Mouse (Mus musculus) heart, adult 11 months (tissue): ENCODE results near the gene Oxnad1.
"Not testable (repeated sequence)": the region's sequence is repeated elsewhere in the genome, so short reads cannot be mapped to it uniquely, and the experiment has no call there.

Experiments used
- DNase-seq: peaks from one replicate; pipeline ENCODE4 v3.0.0; 2022

The Oxnad1 gene

GRCm38 (mm10) chr14:32091704-32092103, 6.5 kb downstream of the Oxnad1 start:
- DNase-seq, result no peak

- DNase-seq, result no peak
These were observed 7.8 kb downstream of the Oxnad1 start for GRCm38 (mm10) chr14:32093018-32093417.

- DNase-seq, result peak; percentile 94
These were observed 8.4 kb downstream of the Oxnad1 start for GRCm38 (mm10) chr14:32093500-32094117.

GRCm38 (mm10) chr14:32095646-32096045, 10.5 kb downstream of the Oxnad1 start:
- DNase-seq, result peak; percentile 51

GRCm38 (mm10) chr14:32096740-32097139, 11.6 kb downstream of the Oxnad1 start:
- DNase-seq, result no peak

GRCm38 (mm10) chr14:32097691-32098090, 12.5 kb downstream of the Oxnad1 start:
- DNase-seq, result peak; percentile 74

GRCm38 (mm10) chr14:32098951-32099350, 13.8 kb downstream of the Oxnad1 start:
- DNase-seq, result peak; percentile 93

- peak; percentile 46 for DNase-seq
These were observed 18.4 kb downstream of the Oxnad1 start for GRCm38 (mm10) chr14:32103556-32103955.

- DNase-seq, result peak; percentile 91
These were observed 20.5 kb downstream of the Oxnad1 start for GRCm38 (mm10) chr14:32105663-32106062.

- peak; percentile 53 for DNase-seq
These were observed 21.7 kb downstream of the Oxnad1 start for GRCm38 (mm10) chr14:32106911-32107310.

- not testable (repeated sequence) for DNase-seq
These were observed 26.9 kb downstream of the Oxnad1 start for GRCm38 (mm10) chr14:32112124-32112523.

GRCm38 (mm10) chr14:32120940-32121919, 36.1 kb downstream of the Oxnad1 start:
- peak; percentile 72 for DNase-seq

GRCm38 (mm10) chr14:32121920-32122315, 36.7 kb downstream of the Oxnad1 start:
- peak; percentile 89 for DNase-seq

- DNase-seq, result peak; percentile 74
These were observed 39.1 kb downstream of the Oxnad1 start for GRCm38 (mm10) chr14:32124261-32124660.

GRCm38 (mm10) chr14:32125256-32125655, 40.1 kb downstream of the Oxnad1 start:
- DNase-seq, result peak; percentile 43

GRCm38 (mm10) chr14:32128409-32128808, 43.2 kb downstream of the Oxnad1 start:
- DNase-seq, result no peak

GRCm38 (mm10) chr14:32131836-32132235, 46.7 kb downstream of the Oxnad1 start:
- DNase-seq, result no peak

- DNase-seq, result peak; percentile 94
These were observed 49.1 kb downstream of the Oxnad1 start for GRCm38 (mm10) chr14:32134293-32134692.

- DNase-seq, result peak; percentile 61
These were observed 51.3 kb downstream of the Oxnad1 start for GRCm38 (mm10) chr14:32136467-32136866.

GRCm38 (mm10) chr14:32140359-32140965, 55.3 kb downstream of the Oxnad1 start:
- DNase-seq, result no peak

- no peak for DNase-seq
These were observed 56.5 kb downstream of the Oxnad1 start, which contains the start of gene Msmb for GRCm38 (mm10) chr14:32141723-32142122. Gene Msmb, plus strand, starts transcription at chr14:32142023.

- no peak for DNase-seq
These were observed 59.6 kb downstream of the Oxnad1 start for GRCm38 (mm10) chr14:32144734-32145133.

- DNase-seq, result no peak
These were observed 60.2 kb downstream of the Oxnad1 start for GRCm38 (mm10) chr14:32145401-32145800.
